Mouse (Mus musculus) spleen, embryonic (tissue): ENCODE measurements at regions not wholly inside any gene's neighbourhood (a gene's known extent, or its start where the extent isn't known, plus 50 kb on each side); places are given as distances from the start of the nearest gene placed in this dataset.

ENCODE experiments used
- CTCF ChIA-PET: fragments of 350-600 bp; sonication (Branson Sonifier 250); formaldehyde crosslinking; loops from one replicate; lab custom pipeline; 2022; lab: Charles Lee

DNA sequence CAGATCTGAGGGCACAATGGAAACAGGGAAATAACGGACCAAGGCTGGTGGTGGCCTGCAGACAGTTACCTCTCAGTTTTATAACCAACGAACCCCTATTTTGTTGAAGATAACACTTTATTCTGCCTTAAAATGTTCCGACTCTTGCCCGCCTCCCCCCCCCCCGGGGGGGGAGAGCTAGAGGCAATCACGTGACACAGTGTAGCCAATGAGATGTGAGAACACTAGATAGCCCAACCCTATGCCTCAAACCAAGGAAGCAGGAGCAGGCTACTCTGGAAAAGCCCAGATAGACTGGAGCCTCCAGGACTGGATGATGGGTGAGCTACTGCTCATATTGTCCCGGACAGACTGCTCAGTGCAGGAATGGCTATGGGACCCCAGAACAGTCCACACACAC lies 272.9 kb downstream of the Ptpru start:
- CTCF ChIA-PET = no interaction called here

DNA sequence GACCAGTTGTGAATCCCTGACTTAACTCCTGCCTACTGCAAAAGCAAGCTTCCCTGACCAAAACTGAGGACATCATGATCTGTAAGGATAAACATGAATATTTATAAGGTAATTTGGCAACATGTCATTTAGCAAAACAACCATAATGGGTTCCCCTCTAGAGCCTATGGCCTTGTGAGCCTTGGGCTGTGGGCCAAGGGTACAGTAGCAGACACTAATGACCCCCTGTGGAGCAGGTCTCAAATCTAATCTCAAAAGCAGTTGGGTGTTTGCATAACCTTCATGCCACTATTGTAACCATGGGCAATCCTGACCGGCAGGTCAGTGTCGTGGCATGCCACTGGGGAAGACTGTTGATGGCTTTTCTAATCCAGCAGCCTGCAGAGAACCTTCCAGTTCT lies 270.8 kb downstream of the Ptpru start:
- CTCF ChIA-PET = no interaction called here

DNA sequence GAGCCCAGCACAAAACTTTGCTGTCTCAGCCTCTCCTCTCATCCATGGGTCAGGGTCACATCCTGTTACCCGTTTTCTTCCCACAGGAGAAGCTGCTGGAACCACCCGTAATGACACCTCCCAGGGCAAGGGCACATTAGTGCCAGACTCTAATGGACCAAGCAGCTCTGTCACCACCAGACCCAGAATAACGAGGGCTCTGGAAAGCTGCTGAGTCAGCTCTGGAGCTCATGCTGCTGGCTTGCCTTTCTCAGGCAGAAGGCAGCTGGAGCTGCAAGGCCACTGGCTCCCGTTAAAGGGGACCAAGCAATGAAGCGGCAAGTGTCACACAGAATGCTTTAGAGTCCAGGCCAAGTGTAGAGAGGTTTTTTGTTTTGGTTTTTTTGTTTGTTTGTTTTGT lies 268.9 kb downstream of the Ptpru start:
- CTCF ChIA-PET = no interaction called here

DNA sequence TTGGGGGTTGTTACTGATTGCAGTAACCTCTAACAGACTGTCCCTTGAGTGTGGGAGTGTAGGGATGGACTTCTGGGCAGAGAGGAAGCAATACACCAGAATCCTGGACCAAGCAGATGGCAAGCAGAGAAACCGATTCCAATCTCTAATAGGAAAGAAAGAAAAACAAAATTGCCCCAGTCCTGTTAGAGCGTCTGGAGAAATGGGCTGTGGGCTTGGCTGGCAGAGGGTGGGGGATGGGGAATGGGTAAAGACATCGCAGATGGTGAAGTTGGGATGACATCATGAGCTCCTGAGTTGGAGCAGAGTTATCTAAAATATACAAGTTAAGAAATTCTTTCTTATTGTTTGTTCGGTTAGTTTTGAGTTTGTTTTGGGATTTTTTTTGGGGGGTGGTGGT lies 260.5 kb downstream of the Ptpru start:
- CTCF ChIA-PET = no interaction called here

DNA sequence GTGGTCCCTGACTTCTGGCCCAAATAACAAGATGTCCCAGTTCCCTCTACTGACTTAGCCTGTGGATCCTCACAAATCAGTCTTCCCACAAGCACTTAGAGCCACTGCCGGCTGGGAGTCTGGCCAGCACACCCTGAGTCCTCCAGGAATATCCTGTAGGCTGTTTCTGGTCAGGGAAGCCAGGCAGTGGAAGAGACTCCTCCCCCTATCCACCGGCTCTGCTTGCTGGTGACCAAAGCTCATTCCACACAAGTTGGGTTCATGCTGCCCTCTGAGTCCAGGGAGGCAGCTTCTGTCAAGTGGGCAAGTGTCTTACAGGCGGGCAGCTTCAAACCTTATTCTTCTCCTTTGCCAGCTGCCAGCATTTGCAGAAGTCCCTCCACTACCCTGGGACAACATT lies 252.1 kb downstream of the Ptpru start:
- CTCF ChIA-PET = no interaction called here

DNA sequence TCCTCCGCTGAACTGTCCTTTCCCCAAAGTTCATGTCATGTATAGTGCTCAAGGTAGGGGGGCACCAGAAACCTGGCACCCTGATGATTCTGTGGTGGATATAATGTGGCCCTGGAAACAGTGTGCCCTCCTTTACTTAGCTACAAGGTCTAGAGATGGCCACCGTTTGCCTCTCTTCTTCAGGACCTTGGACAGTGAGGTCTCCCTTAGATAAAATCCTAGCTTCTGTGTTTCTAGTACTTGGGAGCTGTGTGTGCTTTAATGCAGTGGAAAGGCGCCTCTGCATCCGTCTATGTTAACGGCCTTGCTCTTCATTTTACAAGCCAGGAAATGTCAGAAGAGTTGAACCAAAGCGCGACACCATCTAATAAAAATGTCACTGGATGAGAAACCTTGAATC lies 250.6 kb downstream of the Ptpru start:
- CTCF ChIA-PET = no interaction called here

DNA sequence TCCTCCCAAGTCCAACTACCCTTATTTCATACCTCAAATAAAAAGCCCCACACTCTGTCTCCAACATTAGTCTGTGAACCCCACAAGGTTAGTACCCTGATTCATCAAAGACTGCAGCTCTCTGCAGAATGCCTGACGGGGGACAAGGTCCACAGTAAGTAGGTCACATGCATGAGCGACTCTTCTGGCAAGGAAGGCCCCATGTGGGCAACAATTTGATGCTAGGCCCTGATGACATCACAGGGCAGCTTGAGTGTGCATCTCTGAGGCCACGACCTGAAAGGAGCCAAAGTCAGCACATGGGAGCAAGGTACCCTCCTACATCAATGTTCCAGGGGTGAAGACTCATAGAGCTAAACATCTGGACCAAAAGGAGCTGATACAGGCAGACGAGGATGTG lies 248.0 kb downstream of the Ptpru start:
- CTCF ChIA-PET = no interaction called here

DNA sequence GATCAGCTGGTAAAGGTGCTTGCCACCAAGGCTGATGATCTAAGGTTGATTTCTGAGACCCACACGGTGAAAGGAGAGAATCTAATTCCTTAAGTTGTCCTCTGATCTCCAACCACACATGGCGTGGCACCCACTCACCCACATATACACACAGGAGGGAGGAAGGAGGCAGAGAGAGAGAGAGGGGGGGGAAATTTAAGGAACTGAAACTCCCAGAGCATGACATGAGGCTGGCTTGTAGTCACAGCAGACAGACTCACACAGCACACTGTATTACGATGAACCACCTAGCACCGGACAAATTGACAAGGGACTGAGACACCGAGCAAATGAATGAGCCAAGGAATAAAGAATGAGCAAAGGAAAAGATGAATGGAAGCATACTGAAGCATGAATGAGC lies 246.6 kb downstream of the Ptpru start:
- CTCF ChIA-PET = no interaction called here

DNA sequence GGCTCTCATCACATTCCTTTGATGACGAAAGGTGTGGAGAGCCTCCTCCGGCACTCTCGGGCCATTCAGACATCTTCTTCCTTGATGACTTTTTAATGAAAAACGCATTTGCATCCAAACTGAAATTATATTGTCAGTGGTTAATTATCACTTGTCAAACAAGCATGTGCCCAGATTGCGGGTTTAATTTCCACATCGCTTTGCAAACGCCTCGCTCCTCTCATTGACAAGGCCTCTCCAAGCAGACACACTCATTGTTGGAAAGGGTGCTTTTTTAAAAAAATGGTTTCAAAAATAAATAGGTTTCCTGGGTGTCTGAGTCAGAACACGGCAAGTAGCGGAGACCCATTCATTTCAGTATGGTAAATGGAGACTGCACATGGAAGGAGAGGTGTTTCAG lies 240.1 kb downstream of the Ptpru start:
- CTCF ChIA-PET = no interaction called here

DNA sequence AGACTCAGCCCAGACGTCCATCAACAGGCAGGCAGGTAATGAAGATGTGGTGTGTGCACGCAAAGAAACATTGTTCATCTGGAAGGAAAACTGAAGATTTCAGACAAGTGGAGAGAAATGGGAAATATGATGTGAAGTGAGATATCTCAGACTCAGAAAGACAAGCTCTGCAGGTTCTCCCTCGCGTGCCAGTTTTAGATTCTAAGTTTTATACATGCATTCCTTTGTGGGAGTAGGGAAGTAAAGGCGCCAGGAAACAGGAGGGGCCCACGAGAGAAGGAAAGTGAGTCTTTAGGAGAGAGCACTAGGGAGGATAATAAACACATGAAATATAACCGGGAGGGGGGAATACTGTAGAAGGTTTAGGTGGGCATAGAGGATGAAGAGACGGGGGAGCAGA lies 223.7 kb downstream of the Ptpru start:
- CTCF ChIA-PET = no interaction called here

DNA sequence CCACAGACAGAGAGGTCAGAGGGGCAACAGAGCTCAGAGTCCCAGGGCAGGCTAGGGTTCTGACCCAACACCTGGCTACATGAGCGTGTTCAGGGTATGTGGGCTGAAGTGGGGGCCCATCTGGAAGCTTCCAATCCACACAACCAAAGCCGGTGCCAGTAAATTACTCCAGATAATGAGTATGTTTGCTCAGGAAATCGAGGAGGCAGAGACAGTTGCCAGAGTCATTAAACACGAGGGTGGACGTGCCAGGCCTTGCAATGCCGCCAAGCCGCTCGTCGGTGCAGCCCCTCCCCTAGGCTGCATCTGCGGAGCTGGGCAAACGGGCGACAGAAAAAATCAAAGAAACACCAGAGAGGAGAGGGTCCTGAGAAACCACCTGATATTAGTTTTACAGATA lies 222.5 kb downstream of the Ptpru start:
- CTCF ChIA-PET = no interaction called here

DNA sequence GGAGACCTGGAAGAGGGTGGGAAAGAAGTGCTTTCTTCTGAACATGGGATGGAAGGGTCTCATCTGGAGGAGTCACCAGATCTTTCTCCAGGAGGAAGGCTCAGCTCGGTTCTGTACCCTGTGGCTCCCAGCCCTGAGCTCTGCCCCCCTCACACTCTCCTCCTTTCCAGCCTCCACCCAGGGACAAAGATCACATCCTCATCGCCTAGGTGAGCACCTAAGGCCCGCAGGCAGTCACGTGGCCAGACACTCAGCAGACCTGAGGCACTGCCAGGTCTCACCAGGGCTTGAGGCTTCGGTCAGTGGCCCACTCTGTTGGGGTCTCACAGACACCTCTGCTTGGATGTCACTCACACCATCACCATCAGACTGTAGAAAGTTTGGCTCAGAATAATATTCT lies 200.0 kb downstream of the Ptpru start:
- CTCF ChIA-PET = no interaction called here

DNA sequence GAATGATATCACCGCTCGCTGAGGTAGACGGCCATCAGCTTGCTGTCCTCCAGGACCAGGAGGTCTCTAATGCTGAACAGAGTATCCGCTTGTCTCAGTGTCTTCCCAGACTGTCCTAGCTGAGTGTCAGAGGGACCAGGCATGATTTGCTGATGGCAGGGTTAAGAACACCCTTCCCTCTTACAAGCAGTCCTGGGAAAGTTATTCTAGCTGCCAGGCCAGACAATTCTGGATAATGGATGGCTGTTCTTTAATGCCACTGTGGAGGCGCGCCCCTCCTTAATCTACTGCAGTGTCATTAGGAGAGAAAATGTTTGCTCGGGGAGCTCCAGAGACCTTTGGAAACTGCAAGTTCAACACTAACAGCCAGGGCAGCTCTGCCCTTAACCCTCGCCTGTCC lies 182.1 kb downstream of the Ptpru start:
- CTCF ChIA-PET = no interaction called here

DNA sequence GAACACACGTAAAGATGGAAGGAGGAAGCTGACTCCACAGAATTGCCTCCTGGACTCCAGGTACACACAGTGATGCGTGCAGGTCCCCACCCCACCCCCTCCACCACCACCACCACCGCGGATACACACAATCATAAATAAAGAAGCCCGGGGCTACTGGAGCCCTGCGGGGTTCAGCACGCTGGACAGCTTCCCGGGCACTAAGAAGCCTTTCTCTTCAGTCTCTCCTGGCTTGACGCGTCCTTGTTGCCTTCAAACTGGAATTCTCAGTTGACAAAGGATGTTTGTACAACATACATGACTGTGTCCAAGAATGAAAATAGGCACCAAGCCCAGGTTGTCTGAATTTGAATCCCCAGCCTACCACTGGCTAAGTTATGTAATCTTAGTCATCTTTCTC lies 180.2 kb downstream of the Ptpru start:
- CTCF ChIA-PET = no interaction called here

DNA sequence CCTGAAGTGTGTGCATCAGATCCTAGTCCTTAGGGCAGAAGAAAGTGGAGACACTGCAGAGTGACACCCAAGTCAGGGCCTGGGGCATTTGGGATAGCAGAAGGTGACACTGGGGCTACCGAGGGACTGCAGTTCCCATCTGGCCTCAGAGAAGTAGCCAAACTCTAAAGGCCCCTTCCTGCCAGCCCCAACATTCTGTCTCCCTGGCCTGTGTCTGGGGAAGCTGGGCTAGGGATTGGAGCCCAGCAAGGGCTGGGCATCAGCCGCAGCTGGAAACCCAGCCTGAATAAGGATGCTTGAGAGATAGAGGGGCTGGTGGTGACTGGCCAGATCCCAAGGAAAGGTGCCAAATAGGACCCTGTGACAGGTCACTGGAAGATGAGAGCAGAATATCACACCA lies 177.2 kb downstream of the Ptpru start:
- CTCF ChIA-PET = no interaction called here

DNA sequence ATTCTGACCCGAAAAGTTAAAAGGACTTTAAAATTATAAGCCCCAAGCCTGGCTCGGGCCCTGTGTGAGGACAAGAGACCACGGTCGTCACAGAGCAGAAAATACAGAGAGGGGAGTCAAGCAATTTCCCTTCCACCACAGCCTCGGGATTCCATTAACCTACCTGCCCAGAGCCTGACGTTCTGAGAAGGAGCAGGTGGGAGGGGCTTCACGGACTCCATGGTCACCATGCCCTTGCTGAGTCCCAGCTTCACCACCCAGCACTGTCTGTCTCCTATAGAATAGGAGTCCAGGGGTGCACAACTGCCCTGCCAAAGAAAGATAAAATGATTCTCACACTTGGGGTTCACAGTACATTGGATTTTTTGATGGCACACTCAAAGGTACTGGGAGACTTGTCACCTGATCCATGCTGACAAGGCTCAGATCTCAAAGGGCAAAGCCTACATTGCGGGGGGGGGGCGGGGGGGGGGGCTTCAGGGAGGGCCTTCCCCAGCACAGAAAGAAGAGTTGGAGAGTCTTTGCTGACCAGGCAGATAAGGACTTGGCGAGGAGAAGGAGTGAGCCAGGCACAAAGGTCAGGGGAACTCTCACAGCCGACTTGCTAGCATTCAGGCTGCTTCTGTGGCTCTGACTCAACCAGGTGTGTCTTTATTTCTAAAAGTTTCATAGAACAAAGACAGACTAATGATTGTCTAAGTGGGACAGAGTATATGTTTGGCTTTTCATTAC lies 166.1 kb downstream of the Ptpru start:
- CTCF ChIA-PET = no interaction called here

DNA sequence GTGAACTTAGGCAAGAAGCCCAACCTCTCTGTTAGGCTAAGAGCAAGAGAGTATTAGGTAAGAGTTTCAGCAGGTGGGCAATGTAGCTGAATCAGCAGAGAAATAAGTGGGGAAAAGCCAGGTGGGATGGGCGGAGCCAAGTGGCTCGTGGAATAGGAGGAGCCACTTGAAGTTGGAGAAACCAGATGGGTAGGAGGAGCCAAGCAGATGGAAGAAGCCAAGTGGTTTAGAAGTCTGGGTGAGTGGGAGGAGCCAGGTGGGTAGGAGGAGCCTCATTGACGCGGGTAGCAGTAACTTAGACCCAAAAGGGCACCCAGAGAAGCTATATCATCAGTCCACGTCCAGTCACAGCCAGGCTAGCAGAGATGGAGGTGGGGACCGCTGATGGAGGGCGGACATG lies 160.1 kb downstream of the Ptpru start:
- CTCF ChIA-PET = no interaction called here

DNA sequence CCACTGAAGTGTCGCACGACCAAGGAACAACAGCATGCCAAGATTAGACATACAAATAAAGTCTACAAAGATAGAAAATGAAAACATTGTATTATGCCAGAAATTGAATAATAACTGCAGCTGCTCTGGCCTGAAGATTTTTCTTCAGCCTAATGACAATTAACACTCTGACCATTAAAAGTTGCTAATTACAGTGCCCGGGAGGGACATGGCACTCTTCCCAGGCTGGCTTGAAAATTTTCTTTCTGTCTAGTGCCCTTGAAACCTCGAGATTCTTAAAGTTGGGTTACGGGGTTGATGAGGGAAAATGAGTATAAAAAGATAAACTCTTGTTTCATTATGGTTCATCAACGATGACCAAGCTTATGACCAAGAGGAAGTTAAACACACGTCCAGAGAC lies 154.9 kb downstream of the Ptpru start:
- CTCF ChIA-PET = no interaction called here

DNA sequence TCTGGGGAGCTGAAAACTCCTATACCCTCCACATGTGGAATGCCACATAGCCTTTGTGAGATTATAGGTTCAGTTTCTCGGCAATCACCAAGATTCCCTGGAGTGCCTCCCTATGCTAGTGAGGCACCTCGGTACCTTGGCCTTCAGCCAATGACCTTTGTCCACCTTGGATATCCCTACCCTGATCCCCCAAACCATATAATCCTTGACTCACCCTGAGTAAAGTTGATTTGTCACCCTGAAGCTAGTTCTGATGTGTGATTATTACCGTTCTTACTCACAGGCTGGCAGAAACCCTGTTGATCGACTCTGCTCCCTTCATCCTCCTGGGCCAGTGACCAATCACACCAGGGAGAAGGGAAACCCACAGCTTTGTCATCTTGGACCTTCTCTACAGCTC lies 152.5 kb downstream of the Ptpru start:
- CTCF ChIA-PET = no interaction called here

DNA sequence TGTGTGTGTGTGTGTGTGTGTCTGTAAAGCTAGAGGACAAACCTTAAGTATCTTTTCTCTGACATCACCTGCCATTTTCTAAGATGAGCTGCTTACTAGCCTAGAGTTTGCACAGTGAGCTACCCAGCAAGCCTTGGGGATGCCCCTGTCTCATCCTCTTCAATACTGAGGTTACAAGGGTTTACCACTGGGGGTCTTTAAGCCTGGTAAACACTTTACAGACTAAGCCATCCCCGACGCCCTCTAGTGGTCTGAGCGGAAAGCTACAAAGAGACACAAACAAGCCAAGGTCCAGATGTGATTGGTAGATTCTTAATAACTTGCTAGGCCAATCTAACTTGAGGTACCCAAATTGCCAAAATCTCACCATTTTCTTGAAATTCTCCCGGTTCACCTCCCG lies 143.9 kb downstream of the Ptpru start:
- CTCF ChIA-PET = no interaction called here

DNA sequence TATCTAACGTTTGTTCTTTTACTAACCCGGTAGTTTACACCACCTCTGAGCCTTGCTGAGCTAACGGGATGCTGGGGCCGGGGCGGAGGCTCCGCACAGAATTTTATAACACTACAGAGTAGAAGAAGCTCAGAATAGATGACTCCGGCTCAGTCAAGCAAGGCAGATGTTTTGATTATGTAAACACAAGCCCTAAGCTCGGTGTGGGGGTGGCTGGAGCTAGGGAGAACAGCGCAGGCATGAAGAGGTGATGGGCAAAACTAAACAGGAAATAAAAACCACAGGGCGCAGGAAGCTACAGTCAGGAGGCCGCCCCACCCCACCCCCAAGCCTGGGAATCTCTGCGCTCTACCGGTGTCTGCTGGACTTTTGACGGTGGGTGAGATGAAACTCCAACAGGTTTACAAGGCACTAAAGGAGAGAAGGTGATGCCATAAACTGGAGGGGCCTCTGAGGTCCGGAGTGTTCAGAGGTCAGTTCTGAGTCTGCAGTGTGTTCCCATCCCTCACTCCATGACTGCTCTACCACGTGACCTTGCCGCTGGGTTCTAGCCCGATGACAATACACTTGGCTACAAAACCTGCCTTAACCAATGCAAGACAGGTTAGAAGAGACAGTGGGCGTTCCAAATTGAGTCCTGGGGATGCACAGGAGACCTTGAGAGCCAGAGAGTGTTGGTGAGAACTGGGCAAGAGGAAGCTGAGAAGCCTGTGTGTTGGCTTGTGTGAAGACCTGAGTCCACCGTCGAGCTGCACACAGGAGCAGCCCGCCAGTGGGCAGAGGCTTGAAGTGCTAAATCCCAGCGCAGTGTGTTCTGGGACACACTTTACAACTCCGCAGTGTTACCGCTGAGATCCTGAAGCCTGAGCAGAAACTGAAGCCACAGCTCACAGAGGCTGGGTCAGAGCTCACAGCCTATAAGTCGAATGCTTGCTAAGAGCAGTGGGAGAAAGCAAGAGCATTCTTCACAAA lies 141.9 kb downstream of the Ptpru start:
- CTCF ChIA-PET = no interaction called here
